Mouse (Mus musculus): ENCODE measurements around the gene Naa15.

Gene Naa15

DNA sequence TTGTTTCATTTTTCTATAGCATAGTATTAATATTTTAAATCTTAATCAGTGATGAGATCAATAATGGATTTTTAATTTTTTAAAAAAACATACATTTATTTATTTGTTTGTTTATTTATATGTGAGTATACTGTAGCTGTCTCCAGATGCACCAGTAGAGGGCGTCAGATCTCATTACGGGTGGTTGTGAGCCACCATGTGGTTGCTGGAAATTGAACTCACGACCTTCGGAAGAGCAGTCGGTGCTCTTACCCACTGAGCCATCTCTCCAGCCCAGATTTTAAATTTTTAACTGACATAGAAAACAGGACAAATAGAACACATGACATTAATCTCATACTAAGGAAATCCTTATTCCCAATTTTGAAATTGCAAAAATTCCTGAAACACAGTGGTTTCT is 19.4 kb downstream of the Naa15 start:
- peak; percentile 19 for DNase-seq (ENCODE audit: low read depth, low spot score)

DNA sequence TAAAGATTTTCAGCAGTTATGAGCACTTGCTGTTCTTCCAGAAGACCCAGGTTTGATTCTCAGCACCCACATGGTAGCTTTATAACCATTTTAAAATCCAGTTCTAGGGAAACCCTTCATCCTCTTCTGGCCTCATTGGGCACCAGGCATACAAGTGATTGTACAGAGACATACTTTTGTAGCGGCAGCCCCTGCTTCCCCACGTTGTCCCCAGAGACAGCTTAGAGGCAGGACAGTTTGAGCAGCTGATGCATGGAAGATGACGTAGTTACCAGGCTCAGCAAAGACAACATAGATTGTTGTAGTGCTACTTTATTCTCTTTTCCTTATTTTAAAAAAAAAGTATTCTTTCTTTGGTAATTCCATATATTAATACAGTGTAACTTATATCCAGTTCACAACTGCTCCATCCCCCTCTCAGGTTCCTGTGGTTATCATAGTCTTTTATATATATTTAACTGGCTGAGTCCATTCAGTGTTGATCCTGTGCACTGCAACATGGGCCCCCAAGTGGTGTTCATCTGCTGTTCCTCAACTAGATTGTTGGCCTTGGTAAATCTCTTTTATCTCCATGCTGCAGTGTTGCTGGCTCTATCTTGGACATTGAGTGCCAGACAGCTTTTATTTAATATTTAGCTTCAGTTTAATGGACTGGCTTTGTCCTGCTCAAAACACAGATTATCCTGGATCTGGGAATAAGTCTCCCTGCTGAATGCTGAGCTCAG is 20.1 kb downstream of the Naa15 start:
- DNase-seq (ENCODE audit: low read depth, low spot score): no peak

DNA sequence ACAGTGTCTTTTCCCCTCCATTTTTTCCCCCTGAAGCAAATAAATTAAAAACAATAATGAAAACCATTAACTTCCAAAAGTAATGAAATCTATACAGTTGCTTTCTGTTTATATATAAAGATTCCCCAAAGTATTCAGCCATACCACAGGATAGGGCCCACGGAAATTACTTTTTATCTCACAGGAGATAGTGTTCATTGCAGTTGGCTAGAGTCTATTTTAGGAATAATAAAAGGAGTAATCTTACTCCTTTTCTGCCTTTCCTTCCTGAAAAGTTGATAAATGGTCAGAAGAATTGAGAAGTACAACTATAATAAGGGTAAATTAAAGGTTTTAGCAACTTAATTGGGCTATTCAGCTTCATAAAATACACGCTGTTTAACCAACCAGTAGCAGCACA is 53.6 kb downstream of the Naa15 start:
- DNase-seq (ENCODE audit: low read depth, low spot score): no peak

DNA sequence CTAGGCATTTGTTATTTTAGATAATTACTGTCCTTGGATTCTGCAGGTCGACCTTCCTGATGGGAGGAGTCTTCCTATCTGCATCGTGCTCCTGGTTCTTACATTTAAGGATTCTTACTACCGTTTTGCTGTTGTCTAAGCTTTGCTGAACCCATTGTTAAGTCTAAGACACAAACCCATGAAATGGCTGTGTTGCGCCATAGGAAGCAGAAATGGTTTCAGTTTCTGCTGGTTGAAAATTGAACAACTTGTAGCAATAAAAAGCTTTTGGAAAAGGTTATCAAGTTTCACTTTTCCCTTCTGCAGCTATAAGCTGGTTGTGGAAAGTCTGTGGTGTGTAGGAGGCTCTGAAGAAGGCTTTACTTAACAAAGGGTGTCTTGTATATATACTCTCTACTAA is 60.8 kb downstream of the Naa15 start:
- DNase-seq (ENCODE audit: low read depth, low spot score): no peak

DNA sequence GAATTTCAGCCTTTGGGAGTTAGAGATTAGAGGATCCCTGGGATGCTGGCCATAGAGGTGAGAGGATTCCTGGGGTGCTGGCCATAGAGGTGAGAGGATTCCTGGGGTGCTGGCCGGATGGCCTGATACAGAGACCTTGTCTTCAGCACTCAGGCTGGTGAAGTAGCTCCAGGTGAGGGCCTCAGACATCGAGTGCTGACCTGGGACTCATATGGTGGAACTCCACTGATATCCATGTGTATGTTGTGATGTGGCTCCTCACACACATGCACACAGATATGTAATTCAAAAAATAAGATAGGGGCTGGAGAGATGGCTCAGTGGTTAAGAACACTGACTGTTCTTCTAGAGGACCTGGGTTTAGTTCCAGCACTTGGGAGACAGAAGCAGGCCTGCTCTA is 64.9 kb downstream of the Naa15 start:
- no peak for DNase-seq (ENCODE audit: low read depth, low spot score)

DNA sequence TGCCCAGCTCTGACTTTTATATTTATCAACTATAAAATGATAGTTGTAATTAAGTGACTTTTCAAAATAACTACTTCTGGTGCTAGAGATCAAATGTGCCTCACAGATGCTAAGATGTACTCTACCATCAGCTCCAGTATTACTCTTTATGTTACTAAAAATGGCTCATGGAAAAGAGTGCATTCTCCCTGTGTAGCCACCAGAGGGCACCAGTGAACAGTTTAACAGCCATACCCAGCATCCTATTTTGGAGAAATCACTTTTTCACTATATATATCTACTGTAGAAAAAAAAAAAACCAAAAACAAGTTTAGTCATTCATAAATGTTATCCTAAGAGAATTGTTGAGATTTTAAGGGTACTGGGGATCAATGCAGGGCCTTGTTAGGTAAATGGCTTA is 66.1 kb downstream of the Naa15 start:
- peak; percentile 58 for DNase-seq (ENCODE audit: low read depth, low spot score)

DNA sequence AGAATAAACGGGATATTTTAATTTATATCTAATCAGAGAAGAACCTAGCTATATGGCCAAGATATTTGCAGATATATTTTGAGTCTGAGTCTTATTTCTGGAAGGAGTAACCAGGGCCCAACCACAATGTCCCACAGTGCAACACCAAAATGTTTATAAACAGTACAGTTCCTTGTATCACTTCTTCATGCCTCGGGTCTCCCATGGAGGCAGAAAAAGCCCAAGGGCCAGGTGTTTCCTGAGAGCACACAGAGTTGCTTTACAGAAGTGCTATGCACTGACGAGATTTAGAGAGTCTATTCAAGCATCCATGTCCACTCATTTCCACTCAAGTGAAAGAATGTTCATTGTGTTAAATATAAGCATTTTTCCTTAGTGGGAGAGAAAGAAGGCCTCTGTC is 66.9 kb downstream of the Naa15 start:
- DNase-seq (ENCODE audit: low read depth, low spot score): no peak

DNA sequence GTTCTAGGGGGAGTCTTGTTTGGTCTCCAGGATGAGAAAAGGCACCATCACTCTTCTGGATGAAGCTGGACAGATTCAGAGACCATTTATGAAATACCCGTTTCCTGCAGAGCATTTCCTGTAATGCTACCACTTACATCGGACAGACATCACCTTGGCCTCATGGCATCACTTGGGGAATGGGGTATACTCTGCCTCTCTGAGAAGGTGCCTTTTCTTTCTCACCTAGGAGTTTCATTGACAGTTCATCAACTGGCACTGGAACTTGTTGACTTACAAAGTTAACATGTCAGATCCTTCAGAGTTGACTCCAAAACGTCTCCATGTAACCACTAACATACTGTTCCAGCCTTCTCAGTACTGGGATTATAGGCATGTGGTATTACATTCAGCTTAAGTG is 67.8 kb downstream of the Naa15 start:
- DNase-seq (ENCODE audit: low read depth, low spot score): no peak

DNA sequence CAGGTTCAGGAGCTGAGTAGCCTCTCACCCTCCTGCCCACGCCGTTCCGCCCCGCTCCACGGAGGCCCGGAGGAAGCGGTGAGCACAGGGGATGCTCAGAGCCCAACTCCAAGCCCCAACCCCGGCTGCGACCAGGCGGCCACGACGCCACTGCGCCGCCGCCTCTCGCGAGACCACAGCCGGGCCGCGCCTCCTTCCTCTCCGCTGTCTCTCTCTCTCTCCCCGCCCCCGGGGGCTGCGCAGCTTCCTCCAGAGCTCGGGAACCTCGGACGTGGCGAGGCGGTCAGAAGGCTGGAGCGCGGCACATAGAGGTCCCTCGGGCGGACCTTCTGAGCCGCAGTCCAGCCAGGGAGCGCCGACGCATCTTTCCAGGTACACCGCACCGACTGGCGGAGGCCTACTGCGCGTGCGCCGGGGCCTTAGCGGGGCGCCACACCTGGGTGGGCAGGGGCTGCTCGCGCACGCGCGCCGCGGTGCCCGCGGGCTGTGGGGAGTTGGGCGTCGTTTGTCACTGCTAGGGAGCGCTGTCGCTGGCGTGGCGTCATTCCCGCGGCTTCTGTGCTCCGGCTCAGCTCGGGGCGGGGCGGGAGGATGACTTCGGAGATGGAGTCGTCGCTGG is 68.9 kb downstream of the Naa15 start, which contains the start of gene Rab33b:
Gene Rab33b (plus strand): TSS at position 180 of the 619 bp plus-strand sequence.
- DNase-seq (ENCODE audit: low read depth, low spot score): peak; percentile 98

DNA sequence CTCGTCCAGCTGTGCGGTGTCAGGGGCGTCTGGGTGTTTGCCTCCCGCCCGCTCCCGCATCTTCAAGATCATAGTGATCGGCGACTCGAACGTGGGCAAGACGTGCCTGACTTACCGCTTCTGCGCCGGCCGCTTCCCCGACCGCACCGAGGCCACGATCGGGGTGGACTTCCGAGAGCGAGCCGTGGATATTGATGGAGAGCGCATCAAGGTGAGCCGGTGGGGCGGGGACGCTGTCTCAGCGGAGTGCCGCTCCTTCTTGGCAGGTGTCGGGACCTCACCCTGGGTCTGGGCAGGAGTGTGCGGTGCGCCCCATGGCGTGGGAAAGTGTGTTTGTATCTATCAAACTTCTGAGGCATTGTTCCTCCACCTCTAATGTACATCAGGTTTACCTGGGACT is 69.4 kb downstream of the Naa15 start:
- DNase-seq (ENCODE audit: low read depth, low spot score): no peak

DNA sequence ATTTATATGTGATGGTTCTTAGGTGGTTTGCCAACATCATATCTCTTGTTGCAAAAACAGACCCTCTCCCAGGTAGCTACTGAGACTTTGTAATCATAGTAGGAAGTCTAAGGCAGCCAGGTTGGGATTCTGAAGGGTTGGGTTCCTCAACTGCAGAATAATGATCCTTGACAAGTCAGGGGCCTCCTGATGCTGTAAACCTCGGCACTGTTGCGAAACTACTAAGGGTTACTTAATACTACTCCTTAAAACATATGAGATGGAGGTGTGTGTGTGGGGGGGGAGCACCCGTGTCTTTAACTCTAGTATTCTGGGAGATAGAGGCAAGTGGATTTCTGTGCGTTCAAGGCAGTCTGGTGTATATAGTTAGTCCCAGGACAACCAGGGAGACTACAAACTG is 70.4 kb downstream of the Naa15 start:
- DNase-seq (ENCODE audit: low read depth, low spot score): no peak

DNA sequence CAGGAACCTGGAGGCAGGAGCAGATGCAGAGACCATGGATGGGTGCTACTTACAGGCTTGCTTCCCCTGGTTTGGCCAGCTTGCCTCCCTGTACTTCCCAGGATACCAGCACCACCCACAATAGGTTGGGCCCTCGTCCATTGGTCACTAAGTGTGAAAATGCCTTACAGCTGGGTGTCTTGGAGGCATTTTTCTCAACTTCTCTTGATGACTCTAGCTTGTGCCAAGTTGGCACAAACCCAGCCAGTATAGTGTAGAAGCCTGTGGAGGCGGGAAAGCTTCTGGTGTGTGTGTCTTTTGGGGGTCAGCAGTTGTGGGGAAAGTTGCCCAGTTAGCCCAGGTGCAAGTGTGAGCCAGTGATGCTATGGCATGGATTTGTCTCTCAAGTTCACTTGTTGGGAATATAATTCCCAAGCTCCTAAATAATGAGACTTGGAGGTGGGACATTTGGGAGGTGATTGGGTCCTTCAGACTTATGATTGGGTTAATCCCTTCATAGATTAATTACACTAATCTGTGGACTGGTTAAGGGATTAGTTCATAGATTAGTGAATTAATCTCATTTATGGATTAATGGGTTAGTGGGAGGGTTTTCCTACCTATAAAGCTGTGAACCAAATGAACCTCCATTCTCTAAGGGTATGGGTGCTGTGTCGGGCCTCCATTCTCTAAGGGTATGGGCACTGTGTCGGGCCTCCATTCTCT is 71.7 kb downstream of the Naa15 start:
- DNase-seq (ENCODE audit: low read depth, low spot score): no peak

DNA sequence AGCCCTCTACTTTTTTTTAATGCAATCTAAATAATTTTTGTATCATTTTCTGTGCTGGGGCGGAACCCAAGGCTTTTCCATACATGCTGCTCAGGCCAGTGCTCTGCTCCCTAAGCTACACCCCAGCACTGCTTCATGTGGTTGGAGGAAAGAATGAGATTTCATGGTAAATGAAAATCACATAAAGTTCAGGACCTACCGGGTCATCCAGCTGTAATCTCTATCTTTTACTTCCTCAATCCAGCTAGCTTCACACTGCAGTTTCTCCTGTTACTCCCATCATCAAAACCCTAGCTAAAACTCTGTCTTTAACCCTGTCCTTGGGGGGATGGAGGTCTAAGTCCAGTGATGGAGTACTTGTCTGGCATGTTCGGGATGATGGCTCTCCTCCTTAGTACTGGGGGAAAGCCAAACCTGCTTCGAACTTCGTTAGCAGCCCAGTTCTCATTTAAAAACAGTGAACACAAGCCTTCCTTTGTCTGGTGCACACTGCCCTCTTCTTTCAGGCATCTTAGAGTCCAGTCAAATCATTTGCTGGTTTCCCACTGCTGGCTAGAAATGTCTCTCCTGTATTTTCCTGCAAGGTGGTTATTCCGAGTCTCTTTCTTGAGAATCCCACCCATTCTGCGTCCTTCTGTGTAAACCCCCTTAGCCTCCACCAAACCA is 75.3 kb downstream of the Naa15 start:
- DNase-seq (ENCODE audit: low read depth, low spot score): no peak

DNA sequence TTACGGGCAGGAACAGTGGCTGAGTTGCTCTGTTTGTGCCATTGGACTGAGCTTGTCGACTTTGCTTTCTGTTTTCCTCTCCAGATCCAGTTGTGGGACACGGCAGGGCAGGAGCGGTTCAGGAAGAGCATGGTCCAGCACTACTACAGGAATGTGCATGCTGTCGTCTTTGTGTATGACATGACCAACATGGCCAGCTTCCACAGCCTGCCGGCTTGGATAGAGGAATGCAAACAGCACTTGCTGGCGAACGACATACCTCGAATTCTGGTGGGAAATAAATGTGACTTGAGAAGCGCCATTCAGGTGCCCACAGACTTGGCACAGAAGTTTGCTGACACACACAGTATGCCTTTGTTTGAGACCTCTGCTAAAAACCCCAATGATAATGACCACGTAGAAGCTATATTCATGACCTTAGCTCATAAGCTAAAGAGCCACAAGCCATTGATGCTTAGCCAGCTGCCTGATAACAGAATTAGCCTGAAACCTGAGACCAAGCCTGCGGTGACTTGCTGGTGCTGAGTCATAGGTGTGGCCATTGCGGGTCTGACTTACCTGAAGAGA is 78.4 kb downstream of the Naa15 start:
- DNase-seq (ENCODE audit: low read depth, low spot score): no peak

DNA sequence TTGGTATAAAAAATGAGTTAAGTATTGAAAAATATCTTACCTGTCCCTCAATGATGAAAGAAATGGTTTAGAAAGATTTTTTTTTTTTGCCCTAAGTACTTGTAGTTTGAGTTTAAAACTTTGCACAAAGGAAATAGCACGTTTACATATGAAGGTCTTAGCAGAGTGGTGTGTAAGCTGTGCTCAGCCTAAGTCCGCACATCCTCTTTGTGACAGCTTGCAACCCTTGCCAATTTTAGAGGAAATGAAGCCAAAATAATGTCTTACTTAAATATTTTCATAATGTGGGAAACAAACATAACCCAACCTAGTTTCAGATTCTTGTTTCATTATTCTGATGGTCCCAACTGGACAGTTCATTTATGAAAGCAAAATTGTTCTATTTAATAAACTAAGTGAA is 79.5 kb downstream of the Naa15 start:
- DNase-seq (ENCODE audit: low read depth, low spot score): no peak

DNA sequence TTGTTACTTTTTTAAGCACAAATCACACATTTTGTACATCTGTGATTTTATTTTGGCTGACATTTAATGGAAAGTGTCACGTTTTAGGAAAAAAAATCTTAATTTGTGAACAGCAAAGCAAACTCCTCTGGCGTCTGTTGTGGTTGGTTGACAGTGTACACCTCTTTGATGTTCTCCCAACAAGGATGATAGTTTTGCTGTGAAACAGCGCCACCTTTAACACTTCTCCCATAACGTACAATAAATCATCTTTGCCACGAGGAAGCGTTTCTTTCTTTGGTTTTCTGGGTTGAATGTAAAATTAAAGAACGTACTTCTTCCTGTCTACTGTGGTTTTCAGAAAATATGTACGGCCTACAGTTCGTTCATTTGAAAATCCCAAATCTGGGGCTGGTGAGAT is 80.7 kb downstream of the Naa15 start:
- DNase-seq (ENCODE audit: low read depth, low spot score): no peak

DNA sequence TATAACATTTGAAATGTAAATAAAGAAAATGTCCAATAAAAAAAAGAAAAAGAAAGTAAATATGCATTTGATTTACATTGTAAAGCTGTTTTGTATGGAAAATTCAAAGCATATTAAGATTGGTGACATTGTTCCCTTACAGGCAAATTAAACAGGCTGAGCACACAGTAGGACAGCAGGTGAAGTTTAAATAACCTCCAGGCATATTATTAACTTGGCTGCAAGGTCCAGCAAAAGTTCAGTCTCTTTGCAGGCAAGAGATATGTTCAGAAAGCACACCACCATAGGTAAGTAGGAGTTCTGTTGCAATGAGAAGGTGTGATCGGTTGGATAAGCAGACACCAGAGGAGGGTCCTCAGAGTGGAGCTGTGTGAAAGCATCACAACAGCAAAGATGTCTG is 83.0 kb downstream of the Naa15 start:
- DNase-seq (ENCODE audit: low read depth, low spot score): no peak

DNA sequence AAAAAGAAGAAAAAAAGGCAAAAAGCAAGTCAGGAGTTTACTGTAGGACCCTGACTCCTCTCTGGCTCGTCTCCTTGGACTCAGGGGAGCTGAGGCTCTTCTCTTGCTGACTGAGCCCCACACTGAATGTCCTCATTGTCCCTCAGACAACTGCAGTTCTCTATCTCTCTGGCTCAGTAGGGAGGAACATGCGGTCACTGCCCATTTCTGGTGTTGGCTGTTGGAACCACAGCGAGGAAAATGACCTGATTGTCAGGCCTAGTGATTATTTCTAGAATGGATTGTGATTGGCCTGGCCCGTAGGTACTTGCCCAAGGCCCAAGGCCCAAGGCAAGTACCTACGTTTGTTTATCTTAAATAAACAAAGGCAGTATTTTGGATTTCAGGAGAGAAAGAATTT is 83.7 kb downstream of the Naa15 start:
- DNase-seq (ENCODE audit: low read depth, low spot score): no peak

DNA sequence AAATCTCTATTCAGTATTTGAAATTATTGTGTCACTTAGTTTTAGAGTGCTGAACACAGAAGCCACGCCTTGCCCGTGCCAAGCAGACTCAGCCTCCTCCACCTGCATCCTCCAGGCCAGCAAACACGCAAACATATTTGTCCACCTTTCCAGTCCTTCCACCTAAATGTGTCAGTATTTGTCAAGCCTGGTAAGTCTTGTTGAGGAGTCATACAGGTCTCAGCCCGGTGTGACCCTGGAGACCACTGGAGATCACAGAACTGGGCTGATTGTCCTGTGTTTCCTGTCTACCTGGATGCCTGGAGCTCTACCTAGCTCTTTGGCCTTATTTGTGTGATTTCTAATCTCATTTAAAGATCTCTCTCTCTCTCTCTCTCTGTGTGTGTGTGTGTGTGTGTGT is 84.9 kb downstream of the Naa15 start:
- DNase-seq (ENCODE audit: low read depth, low spot score): no peak

DNA sequence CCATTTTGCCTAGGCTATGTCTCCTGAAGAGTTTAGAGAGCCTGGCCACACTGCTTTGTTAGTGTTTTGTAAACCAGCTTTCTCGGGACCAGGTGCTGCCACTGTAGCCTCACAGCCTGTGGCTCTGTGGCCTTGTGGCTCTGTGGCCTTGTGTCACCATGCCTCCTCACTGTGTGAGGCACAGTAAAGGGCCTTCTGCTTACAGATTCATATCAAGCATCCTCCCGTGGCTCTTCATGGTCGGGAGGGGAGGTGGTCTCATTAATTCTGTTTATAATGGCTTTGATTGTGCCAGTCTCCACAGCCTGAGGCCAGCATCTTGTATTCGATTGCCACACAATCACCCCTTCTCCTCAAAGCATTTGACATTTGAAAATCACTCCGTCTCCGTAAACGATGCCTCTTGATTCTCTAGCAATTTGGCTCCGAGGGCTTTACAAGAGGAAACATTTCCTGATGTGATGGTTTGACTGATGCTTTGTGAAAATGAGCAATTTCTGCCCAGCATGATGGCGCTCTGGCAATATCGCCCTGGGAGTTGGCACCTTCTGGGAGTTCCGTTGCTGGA is 89.5 kb downstream of the Naa15 start:
- DNase-seq (ENCODE audit: low read depth, low spot score): no peak

DNA sequence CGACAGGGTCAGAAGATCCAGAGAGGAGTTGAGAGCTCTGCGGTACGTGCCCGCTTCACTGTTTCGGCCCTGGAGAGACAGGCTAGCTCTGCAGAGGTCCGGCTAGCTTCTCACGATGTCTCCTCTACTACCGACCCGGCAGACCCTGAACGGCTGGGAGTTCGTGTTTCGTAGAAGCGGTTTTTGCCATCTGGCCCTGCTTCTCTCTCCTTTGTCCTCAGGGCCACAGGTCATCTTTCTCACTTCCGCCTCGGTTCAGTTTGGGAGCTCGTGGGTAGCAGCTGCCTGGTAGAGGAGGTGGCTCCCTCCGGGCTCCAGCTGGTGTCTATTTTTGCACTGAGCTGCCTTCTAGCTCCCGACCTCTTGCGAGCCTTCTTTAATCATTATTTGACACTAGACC is 90.5 kb downstream of the Naa15 start:
- DNase-seq (ENCODE audit: low read depth, low spot score): no peak

DNA sequence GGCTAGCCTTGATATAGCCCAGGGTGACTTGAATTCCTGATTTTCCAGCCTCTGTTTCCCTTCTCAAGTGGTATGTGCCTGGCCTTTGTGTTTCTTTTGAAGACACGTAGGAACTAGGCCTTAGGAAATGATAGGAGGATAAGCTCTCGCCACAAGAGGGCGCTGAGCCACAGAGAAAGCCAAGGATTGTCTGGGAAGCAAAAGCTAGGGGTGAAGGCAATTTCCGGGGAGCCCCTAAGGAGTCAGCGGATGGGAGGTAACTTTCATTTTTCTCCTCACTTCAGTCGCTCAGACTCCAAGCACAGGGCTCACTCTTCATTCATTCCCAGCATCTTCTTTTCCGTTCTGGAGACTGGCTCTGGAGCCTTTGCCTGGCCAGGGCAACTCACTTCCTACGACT is 96.0 kb downstream of the Naa15 start:
- peak; percentile 87 for DNase-seq (ENCODE audit: low read depth, low spot score)
